Mouse (Mus musculus) intestine, embryonic 14.5 days (tissue): ENCODE measurements around the gene Zfp280d. TPM values are rescaled to one million over a fixed set of nuclear protein-coding genes. Genes with fewer than 3 reads are reported as not detected.
"Not testable (repeated sequence)": the region's sequence is repeated elsewhere in the genome, so short reads cannot be mapped to it uniquely, and the experiment has no call there.

Source experiments
- ATAC-seq: fragments of 200-750 bp; cut with Nextera tagmentation; replicated peaks from 2 replicates; pipeline ENCODE4 v1.8.0; 2017; ENCODE audit warnings: low read depth, moderate number of reproducible peaks, moderate TSS enrichment, moderate library complexity; ENCODE audit not compliant: low FRiP score, low TSS enrichment
- DNase-seq: peaks from one replicate; pipeline ENCODE4 v3.0.0-alpha.2; 2018; ENCODE audit warnings: low spot score
- H3K27ac ChIP-seq: fragments of 300-500 bp; sonication (generic); 2 replicates; pipeline ENCODE4 v1.5.1; 2014; ENCODE audit warnings: low read depth, mild to moderate bottlenecking, control low read depth
- H3K27me3 ChIP-seq: fragments of 300-500 bp; sonication (generic); replicated peaks from 2 replicates; pipeline ENCODE4 v1.6.1; 2014; ENCODE audit warnings: low read length, control low read depth; ENCODE audit not compliant: control insufficient read depth, insufficient read depth
- H3K36me3 ChIP-seq: fragments of 300-500 bp; sonication (generic); 2 replicates; pipeline ENCODE4 v1.6.1; 2014; ENCODE audit warnings: low read length, control low read depth; ENCODE audit not compliant: control insufficient read depth, insufficient read depth
- H3K4me1 ChIP-seq: fragments of 300-500 bp; sonication (generic); replicated peaks from 2 replicates; pipeline ENCODE4 v1.6.1; 2014; ENCODE audit warnings: low read length, control low read depth, mixed read lengths; ENCODE audit not compliant: control insufficient read depth, insufficient read depth
- H3K4me2 ChIP-seq: fragments of 300-500 bp; sonication (generic); 2 replicates; pipeline ENCODE4 v1.6.1; 2014; ENCODE audit warnings: low read length
- H3K4me3 ChIP-seq: fragments of 300-500 bp; sonication (generic); 2 replicates; pipeline ENCODE4 v1.5.1; 2014; ENCODE audit warnings: low read depth, low read length, control low read depth, mixed read lengths
- H3K9ac ChIP-seq: fragments of 300-500 bp; sonication (generic); 2 replicates; pipeline ENCODE4 v1.6.1; 2014; ENCODE audit warnings: mild to moderate bottlenecking, low read length
- H3K9me3 ChIP-seq: fragments of 300-500 bp; sonication (generic); 2 replicates; pipeline ENCODE4 v1.6.1; 2016; ENCODE audit warnings: low read length, control low read depth; ENCODE audit not compliant: control insufficient read depth
- WGBS: fragments of 180-500 bp; shearing (Covaris S2); extraction: QIAGEN DNeasy Blood & Tissue Kit; methylation state at CpG from one replicate; pipeline ENCODE4 v1.1.7; 2014; 5-methylcytosine and 5-hydroxymethylcytosine counted together
- polyA plus RNA-seq: library from polyadenylated mRNA; unstranded; fragments of >200 nt; fragmentation: Nextera tagmentation; extraction: Ambion mirVana; gene quantifications from 2 replicates; pipeline ENCODE4 v1.2.1, GENCODE M21; 2014

Gene Zfp280d
- polyA plus RNA-seq, 1 experiment from 2014 or later, result 34.6 TPM

DNA sequence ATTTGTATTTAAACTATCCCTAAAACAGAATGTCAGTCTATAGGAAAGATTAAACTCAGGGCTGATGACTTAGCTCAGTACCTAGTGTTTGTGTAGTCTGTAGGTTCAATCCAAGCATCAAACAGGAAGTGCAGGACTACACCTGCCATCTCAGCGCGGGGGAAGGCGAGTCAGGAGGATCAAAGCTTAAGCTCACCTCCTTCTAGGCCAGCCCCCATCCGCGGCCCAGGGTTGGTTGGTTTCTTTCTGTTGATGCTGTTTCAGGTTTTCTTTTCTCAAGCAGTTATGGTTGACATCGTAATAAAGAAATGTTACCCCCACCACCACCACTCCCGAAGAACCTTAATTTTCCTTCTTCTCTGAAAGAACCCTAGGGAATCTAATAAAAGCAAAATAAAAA, 111.1 kb downstream of the Zfp280d start:
- Histone ChIP-seq H3K9me3 (no peaks in the 10 kb centered on the region), H3K4me3 (no peak overlapping the region), H3K4me1 (no peaks in the 10 kb centered on the region), H3K9ac (no peak overlapping the region), H3K27ac (no peak overlapping the region), H3K27me3 (no peaks in the 10 kb centered on the region), H3K4me2 (no peak overlapping the region), H3K36me3 (no peaks in the 10 kb centered on the region)
- WGBS, result 78% methylated on average over 7 of the region's 7 CpGs
- DNase-seq (no peak), ATAC-seq (no peak)

DNA sequence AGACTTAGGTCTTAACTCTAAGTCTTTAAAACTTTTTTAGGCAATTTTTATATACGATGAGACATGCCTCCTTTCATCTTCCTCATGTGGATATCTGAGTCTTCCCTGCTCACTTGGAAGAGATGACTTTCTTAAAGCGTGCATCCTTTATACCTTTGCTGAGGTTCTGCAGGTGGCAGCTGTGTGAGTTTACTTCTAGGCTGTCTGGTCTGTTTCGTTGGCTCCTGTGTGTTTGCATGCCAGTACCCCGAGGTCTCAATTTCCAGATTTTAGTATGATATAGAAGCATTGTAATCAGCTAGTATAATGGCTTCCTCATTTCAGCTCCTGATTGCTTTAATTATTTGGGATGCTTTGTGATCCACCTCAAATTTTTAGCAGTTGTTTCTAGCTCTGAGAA, 114.3 kb downstream of the Zfp280d start:
- no peak overlapping the region for H3K9ac ChIP-seq
- no peak overlapping the region for H3K4me2 ChIP-seq
- no peak overlapping the region for H3K4me3 ChIP-seq
- WGBS, result 82% methylated on average over 4 of the region's 4 CpGs
- H3K27me3 ChIP-seq, result no peaks in the 10 kb centered on the region
- ATAC-seq, result no peak
- no peak overlapping the region for H3K27ac ChIP-seq
- H3K9me3 ChIP-seq, result no peaks in the 10 kb centered on the region
- no peaks in the 10 kb centered on the region for H3K36me3 ChIP-seq
- DNase-seq, result no peak
- no peaks in the 10 kb centered on the region for H3K4me1 ChIP-seq

DNA sequence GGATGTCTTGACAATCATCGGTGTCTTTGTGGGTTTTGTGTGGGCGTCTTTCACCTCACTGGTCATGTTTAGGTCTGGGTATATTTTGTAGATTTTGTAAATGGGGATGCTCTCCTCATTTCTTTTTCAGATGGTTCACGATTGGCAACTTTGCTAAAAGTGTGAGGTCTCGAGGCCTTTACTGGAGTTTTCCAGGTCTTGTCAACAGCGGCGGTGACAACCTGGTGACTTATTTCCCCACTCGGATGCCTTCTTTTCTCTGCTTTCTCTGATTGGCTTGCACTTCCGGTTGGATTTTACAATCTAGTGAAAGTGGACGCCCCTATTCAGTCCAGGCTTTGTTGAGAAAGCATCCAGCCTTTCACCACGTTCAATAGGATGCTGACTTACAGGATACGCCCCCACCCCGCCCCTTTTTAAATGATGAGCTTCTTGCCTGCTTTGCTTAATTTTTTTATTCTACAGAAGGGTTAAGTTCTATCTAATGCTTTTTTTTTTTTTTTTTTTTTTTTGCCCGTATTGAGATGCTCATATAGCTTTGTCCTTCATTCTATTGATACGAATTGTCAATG, 114.9 kb downstream of the Zfp280d start:
- WGBS, result 78% methylated on average over 14 of the region's 14 CpGs
- Histone ChIP-seq H3K27me3 (no peaks in the 10 kb centered on the region), H3K4me2 (no peak overlapping the region), H3K9ac (no peak overlapping the region), H3K27ac (no peak overlapping the region), H3K36me3 (no peaks in the 10 kb centered on the region), H3K4me1 (no peaks in the 10 kb centered on the region), H3K9me3 (no peaks in the 10 kb centered on the region), H3K4me3 (no peak overlapping the region)
- no peak for ATAC-seq
- no peak for DNase-seq

DNA sequence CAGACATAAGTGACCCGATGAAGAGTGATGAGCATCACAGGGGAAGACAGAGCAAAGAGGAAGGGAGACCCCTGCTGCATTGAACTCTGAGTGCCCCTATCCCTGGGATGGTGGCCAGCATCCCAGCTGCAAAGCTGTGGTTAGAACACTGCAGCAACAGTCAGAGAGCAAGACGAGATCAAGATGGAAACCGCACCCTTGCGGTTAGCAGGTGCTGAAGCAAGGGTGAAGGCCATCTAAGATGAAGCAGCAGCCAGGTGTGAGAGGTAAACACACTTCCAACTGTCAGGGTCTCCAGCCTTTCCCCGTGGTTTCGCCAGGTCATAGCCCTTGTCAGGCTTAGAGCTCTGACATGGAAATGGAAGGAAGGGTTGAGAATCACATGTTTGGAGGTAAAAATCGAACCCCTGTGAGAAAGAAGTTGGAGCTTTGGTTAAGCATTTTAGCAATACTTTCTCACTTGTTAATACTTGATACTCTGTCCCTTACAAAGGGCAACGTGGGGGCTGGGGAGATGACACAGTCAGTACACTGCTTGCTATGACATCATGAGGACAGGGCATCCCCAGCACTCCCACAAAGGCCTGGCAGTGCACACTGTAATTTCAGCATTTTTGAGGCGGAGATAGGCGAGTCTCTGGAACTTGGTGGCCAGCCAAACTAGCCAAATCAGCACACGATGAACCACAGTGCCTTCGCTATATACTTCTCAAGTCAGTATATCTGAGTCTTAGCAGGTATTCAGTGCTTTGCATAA, 115.8 kb downstream of the Zfp280d start:
- no peak overlapping the region for H3K4me2 ChIP-seq
- 82% methylated on average over 12 of the region's 12 CpGs for WGBS
- no peaks in the 10 kb centered on the region for H3K36me3 ChIP-seq
- no peak for ATAC-seq
- H3K9me3 ChIP-seq, result no peaks in the 10 kb centered on the region
- no peak overlapping the region for H3K9ac ChIP-seq
- H3K27ac ChIP-seq, result no peak overlapping the region
- no peak overlapping the region for H3K4me3 ChIP-seq
- no peaks in the 10 kb centered on the region for H3K4me1 ChIP-seq
- no peak for DNase-seq
- no peaks in the 10 kb centered on the region for H3K27me3 ChIP-seq

DNA sequence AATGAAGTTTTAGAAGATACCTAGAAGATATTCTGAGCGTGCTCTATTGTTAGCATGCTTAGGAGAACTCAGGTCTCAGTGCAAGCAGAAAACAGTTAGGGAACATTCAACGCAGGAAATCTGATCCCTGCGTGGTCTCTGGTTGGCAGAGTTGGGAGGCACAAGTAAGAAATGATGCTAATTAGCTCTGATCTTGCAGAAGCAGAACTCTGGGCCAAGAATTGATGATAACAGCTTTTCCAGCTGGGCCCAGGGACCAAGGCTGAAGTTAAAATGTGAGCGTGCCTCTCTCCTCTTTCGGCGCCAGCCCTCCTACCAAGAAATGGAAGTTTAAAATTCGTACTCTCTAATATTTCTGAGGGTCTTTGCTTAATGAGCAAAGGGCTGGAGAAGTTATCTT, 118.0 kb downstream of the Zfp280d start:
- no peaks in the 10 kb centered on the region for H3K36me3 ChIP-seq
- ATAC-seq (no peak), DNase-seq (no peak)
- H3K9me3 ChIP-seq, result no peaks in the 10 kb centered on the region
- WGBS, result 80% methylated on average over 7 of the region's 7 CpGs
- H3K27me3 ChIP-seq, result no peaks in the 10 kb centered on the region
- no peak overlapping the region for H3K9ac ChIP-seq
- H3K4me3 ChIP-seq, result no peak overlapping the region
- no peak overlapping the region for H3K4me2 ChIP-seq
- no peaks in the 10 kb centered on the region for H3K4me1 ChIP-seq
- no peak overlapping the region for H3K27ac ChIP-seq

DNA sequence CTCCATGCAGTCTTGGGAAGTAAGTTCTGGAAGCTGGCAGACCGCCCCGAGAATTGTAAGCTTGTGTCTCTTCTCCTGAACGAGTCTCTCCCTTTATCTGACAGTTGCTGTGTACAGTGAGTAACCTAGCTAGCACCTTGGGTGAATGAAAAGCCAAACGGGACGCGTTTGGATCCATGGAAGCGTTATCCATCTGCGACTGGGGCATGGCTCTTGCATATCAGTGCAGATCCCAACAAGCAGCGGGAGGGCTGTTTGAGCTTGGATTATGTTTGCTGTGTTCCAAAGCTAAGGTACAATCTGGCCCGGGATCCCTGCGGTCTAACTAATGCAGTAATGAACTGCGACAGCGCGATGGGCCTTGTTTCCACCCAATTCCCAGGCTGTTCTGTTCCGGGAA, 118.6 kb downstream of the Zfp280d start:
- Histone ChIP-seq H3K36me3 (no peaks in the 10 kb centered on the region), H3K27ac (no peak overlapping the region), H3K9me3 (no peaks in the 10 kb centered on the region), H3K4me3 (no peak overlapping the region), H3K27me3 (no peaks in the 10 kb centered on the region), H3K4me2 (no peak overlapping the region), H3K9ac (no peak overlapping the region), H3K4me1 (no peaks in the 10 kb centered on the region)
- WGBS, result 83% methylated on average over 15 of the region's 15 CpGs
- ATAC-seq (no peak), DNase-seq (no peak)

DNA sequence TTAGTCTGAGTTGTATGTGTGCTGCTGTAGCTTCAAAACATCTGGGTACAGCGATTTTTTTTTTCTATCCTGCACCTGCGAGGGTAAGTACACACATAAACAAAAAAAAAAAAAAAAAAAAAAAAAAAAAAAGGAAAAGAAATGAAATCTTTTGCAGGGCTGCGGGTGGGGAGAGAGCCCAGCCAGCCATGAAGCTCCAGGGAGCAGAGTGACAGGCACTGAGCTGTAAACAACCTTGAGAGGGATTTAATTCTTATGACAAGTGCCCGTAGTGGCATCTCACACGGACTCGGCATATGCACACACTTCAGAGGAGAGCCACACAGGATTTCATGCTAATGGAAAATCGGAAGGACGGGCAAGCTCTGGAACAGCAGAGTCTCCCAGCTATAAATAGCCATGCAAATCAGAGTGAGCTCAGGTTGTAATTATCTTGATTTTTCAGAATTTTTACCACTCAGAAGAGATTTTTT, 119.2 kb downstream of the Zfp280d start:
- no peaks in the 10 kb centered on the region for H3K9me3 ChIP-seq
- whole genome bisulfite sequencing, result 71% methylated on average over 8 of the region's 8 CpGs
- H3K9ac ChIP-seq, result no peak overlapping the region
- H3K27ac ChIP-seq, result no peak overlapping the region
- no peak overlapping the region for H3K4me2 ChIP-seq
- no peaks in the 10 kb centered on the region for H3K4me1 ChIP-seq
- DNase-seq (no peak), ATAC-seq (no peak)
- H3K27me3 ChIP-seq, result no peaks in the 10 kb centered on the region
- H3K4me3 ChIP-seq, result no peak overlapping the region
- no peaks in the 10 kb centered on the region for H3K36me3 ChIP-seq

DNA sequence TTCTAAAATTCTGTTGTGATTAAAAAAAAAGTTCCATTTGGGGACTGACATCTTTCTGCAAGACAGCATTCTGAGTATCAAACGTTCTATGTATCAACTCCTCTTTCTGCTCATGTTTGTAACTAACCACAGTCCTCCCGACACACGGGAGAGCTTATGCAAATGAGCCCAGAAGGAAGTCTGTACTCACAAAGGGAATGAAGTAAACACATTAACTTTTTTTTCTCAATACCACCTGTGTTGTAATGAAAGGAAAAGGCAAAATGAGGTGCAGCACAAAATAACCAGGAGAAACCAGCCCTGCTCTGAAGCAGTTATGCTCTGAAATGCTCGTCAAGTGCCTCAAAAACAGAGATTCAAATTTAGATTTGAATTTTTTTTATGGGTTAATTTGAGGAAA, 125.5 kb downstream of the Zfp280d start:
- H3K36me3 ChIP-seq, result no peaks in the 10 kb centered on the region
- no peak overlapping the region for H3K27ac ChIP-seq
- WGBS, result 47% methylated on average over 4 of the region's 4 CpGs
- H3K4me3 ChIP-seq, result no peak overlapping the region
- DNase-seq, result no peak
- no peak overlapping the region for H3K4me2 ChIP-seq
- no peaks in the 10 kb centered on the region for H3K4me1 ChIP-seq
- no peaks in the 10 kb centered on the region for H3K9me3 ChIP-seq
- no peak for ATAC-seq
- H3K9ac ChIP-seq, result no peak overlapping the region
- H3K27me3 ChIP-seq, result no peaks in the 10 kb centered on the region

DNA sequence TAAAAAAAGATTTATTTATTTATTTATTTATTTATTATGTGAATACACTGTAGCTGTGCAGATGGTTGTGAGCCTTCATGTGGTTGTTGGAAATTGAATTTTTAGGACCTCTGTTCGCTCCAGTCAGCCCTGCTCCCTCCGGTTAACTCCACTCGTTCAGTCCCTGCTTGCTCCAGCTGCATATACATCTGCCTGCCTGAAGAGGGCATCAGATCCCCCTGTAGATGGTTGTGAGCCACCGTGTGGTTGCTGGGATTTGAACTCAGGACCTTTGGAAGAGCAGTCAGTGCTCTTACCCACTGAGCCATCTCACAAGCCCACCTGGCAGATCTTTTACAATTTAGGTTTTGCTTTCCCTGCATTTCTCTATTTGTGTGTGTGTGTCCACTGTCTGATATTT, 127.1 kb downstream of the Zfp280d start:
- H3K27ac ChIP-seq, H3K9me3 ChIP-seq, ATAC-seq, DNase-seq, H3K4me1 ChIP-seq, H3K36me3 ChIP-seq, H3K9ac ChIP-seq, H3K4me3 ChIP-seq, H3K4me2 ChIP-seq, H3K27me3 ChIP-seq: not testable (repeated sequence)
- 73% methylated on average over 4 of the region's 4 CpGs for WGBS
